Mouse (Mus musculus): Measurements from ENCODE around the gene Paxx.
A peak's percentile ranks its signal among the peaks of the same experiment; 100 is the strongest.
"Not testable (repeated sequence)": the region's sequence is repeated elsewhere in the genome, so short reads cannot be mapped to it uniquely, and the experiment has no call there.

The Paxx gene

GRCm38 (mm10) chr2:25450853-25451647 lies 9.8 kb downstream of the Paxx start:
- DNase-seq (ENCODE audit: low spot score in 2 of 2): no peak

- no peak for DNase-seq (ENCODE audit: low spot score in 2 of 2)
These were observed 18.2 kb downstream of the Paxx start for GRCm38 (mm10) chr2:25442682-25443081.

GRCm38 (mm10) chr2:25441067-25441466 lies 19.8 kb downstream of the Paxx start:
- no peak for DNase-seq (ENCODE audit: low spot score in 2 of 2)

- no peak for DNase-seq (ENCODE audit: low spot score in 2 of 2)
These were observed 24.5 kb downstream of the Paxx start for GRCm38 (mm10) chr2:25436286-25436820.

GRCm38 (mm10) chr2:25434292-25434691 lies 26.6 kb downstream of the Paxx start:
- no peak for DNase-seq (ENCODE audit: low spot score in 2 of 2)

- no peak for DNase-seq (ENCODE audit: low spot score in 2 of 2)
These were observed 27.8 kb downstream of the Paxx start for GRCm38 (mm10) chr2:25433101-25433500.

GRCm38 (mm10) chr2:25432326-25433098 lies 28.4 kb downstream of the Paxx start:
- no peak for DNase-seq (ENCODE audit: low spot score in 2 of 2)

GRCm38 (mm10) chr2:25431308-25431855 lies 29.5 kb downstream of the Paxx start:
- no peak for DNase-seq (ENCODE audit: low spot score in 2 of 2)

GRCm38 (mm10) chr2:25430395-25431233 lies 30.3 kb downstream of the Paxx start:
- peak; percentile 23 to 26 for DNase-seq (ENCODE audit: low spot score in 2 of 2)

- DNase-seq (ENCODE audit: low spot score in 2 of 2): peak in 1 of 2 experiments; percentile 21
These were observed 31.3 kb downstream of the Paxx start for GRCm38 (mm10) chr2:25429435-25430180.

- peak; percentile 95 to 96 for DNase-seq (ENCODE audit: low spot score in 2 of 2)
These were observed 32.3 kb downstream of the Paxx start, which contains the start of gene Abca2 for GRCm38 (mm10) chr2:25428442-25429236. Gene Abca2, plus strand, starts transcription at chr2:25428703.

- DNase-seq (ENCODE audit: low spot score in 2 of 2): no peak
These were observed 33.6 kb downstream of the Paxx start for GRCm38 (mm10) chr2:25427256-25427655.

- DNase-seq (ENCODE audit: low spot score in 2 of 2): peak; percentile 66 to 69
These were observed 34.1 kb downstream of the Paxx start for GRCm38 (mm10) chr2:25426721-25427191.

GRCm38 (mm10) chr2:25425481-25425880 lies 35.4 kb downstream of the Paxx start:
- DNase-seq (ENCODE audit: low spot score in 2 of 2): no peak

GRCm38 (mm10) chr2:25423626-25424025 lies 37.3 kb downstream of the Paxx start:
- no peak for DNase-seq (ENCODE audit: low spot score in 2 of 2)

- DNase-seq (ENCODE audit: low spot score in 2 of 2): no peak
These were observed 38.1 kb downstream of the Paxx start, which contains the start of gene Fut7 for GRCm38 (mm10) chr2:25422587-25423410. Gene Fut7, plus strand, starts transcription at chr2:25423267.

- peak; percentile 25 to 50 for DNase-seq (ENCODE audit: low spot score in 2 of 2)
These were observed 39.0 kb downstream of the Paxx start for GRCm38 (mm10) chr2:25421896-25422295.

GRCm38 (mm10) chr2:25417426-25417825 lies 43.5 kb downstream of the Paxx start:
- DNase-seq (ENCODE audit: low spot score in 2 of 2): no peak

GRCm38 (mm10) chr2:25413436-25413835 lies 47.5 kb downstream of the Paxx start:
- DNase-seq (ENCODE audit: low spot score in 2 of 2): not testable (repeated sequence)

Data from right cerebral cortex, adult 2 months (tissue).